Mouse (Mus musculus) megakaryocyte, embryonic 14.5 days (primary cell): ENCODE measurements at regions not wholly inside any gene's neighbourhood (a gene's known extent, or its start where the extent isn't known, plus 50 kb on each side); places are given as distances from the start of the nearest gene placed in this dataset.

Experiments
- FLI1 ChIP-seq: IDR thresholded peaks from 2 replicates; pipeline ENCODE4 v1.6.1; 2012; ENCODE audit warnings: low read length, inconsistent platforms, mixed read lengths
- GATA1 ChIP-seq: IDR thresholded peaks from 3 replicates; pipeline ENCODE4 v1.6.1; 2012; ENCODE audit warnings: mixed read lengths, low read length, inconsistent platforms, borderline replicate concordance

GRCm38 (mm10) chr12:86823855-86824589 is 60.6 kb downstream of the Irf2bpl start:
- TF ChIP-seq GATA1 (no peak), FLI1 (no peak)
